Mouse (Mus musculus) spleen, adult 12 weeks (tissue): ENCODE results near the gene Hils1.

Source experiments
- DNase-seq: peaks from one replicate; pipeline ENCODE4 v3.0.0; 2022; ENCODE audit warnings: low spot score

Hils1 gene

GRCm38 (mm10) chr11:94967419-94967818, at the start of gene Hils1:
Gene Hils1 (plus strand): TSS chr11:94967593.
- no peak for DNase-seq

- no peak for DNase-seq
Measured at GRCm38 (mm10) chr11:94917717-94918116, 49.7 kb upstream of the Hils1 start.

- no peak for DNase-seq
Measured at GRCm38 (mm10) chr11:94920996-94921401, 46.4 kb upstream of the Hils1 start.

- no peak for DNase-seq
Measured at GRCm38 (mm10) chr11:94924977-94925376, 42.4 kb upstream of the Hils1 start.

- DNase-seq: no peak
Measured at GRCm38 (mm10) chr11:94926431-94926830, 41.0 kb upstream of the Hils1 start.

GRCm38 (mm10) chr11:94927771-94928291, 39.6 kb upstream of the Hils1 start:
- DNase-seq: no peak

- DNase-seq: no peak
Measured at GRCm38 (mm10) chr11:94928820-94929219, 38.6 kb upstream of the Hils1 start.

- no peak for DNase-seq
Measured at GRCm38 (mm10) chr11:94929599-94929998, 37.8 kb upstream of the Hils1 start.

- no peak for DNase-seq
Measured at GRCm38 (mm10) chr11:94930151-94930550, 37.2 kb upstream of the Hils1 start.

GRCm38 (mm10) chr11:94933584-94933983, 33.8 kb upstream of the Hils1 start:
- DNase-seq: no peak

GRCm38 (mm10) chr11:94934526-94934925, 32.9 kb upstream of the Hils1 start:
- DNase-seq: no peak

GRCm38 (mm10) chr11:94936045-94936444, 31.3 kb upstream of the Hils1 start, which contains the start of gene Col1a1:
Gene Col1a1 (plus strand): TSS chr11:94936224.
- no peak for DNase-seq

- peak; percentile 72 for DNase-seq
Measured at GRCm38 (mm10) chr11:94936851-94937295, 30.5 kb upstream of the Hils1 start.

GRCm38 (mm10) chr11:94937335-94937781, 30.0 kb upstream of the Hils1 start:
- no peak for DNase-seq

GRCm38 (mm10) chr11:94937787-94938186, 29.6 kb upstream of the Hils1 start:
- no peak for DNase-seq

GRCm38 (mm10) chr11:94938296-94938695, 29.1 kb upstream of the Hils1 start:
- no peak for DNase-seq

GRCm38 (mm10) chr11:94939280-94939679, 28.1 kb upstream of the Hils1 start:
- peak; percentile 36 for DNase-seq

GRCm38 (mm10) chr11:94941121-94941520, 26.3 kb upstream of the Hils1 start:
- no peak for DNase-seq

- DNase-seq: no peak
Measured at GRCm38 (mm10) chr11:94941776-94942175, 25.6 kb upstream of the Hils1 start.

GRCm38 (mm10) chr11:94942282-94943023, 24.9 kb upstream of the Hils1 start:
- DNase-seq: peak; percentile 29

- no peak for DNase-seq
Measured at GRCm38 (mm10) chr11:94943054-94943453, 24.3 kb upstream of the Hils1 start.

- DNase-seq: no peak
Measured at GRCm38 (mm10) chr11:94944295-94944694, 23.1 kb upstream of the Hils1 start.

GRCm38 (mm10) chr11:94945236-94945635, 22.2 kb upstream of the Hils1 start:
- DNase-seq: no peak

- DNase-seq: no peak
Measured at GRCm38 (mm10) chr11:94952169-94952568, 15.2 kb upstream of the Hils1 start.
